Mouse (Mus musculus): ENCODE measurements at regions not wholly inside any gene's neighbourhood (a gene's known extent, or its start where the extent isn't known, plus 50 kb on each side); places are given as distances from the start of the nearest gene placed in this dataset.

DNA sequence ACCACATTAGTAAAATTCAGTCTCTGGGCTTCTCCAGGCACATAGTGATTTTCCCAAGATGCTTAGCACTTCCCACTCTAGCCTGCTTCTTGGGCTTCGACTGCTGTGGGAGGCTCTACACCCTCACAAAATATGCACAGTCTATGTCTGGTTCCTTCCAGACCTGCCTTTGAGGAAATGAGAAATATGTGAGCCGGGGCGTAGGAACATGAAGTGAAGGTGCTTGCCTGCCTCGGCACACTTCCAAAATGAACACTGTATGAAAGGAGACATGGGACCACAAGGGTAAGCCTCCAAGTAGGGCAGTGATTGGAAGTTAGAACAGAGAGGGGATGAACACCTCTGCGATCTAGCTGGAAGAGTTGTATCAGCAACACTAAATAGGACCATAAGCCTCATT, 54.5 kb downstream of the Gm10260 start:
- TF ChIP-seq POLR2A (IDR thresholded peaks at IDR 0.05; ENCODE audit: low read depth, low read length) (no peak), CTCF (IDR thresholded peaks at IDR 0.05; ENCODE audit: borderline replicate concordance, insufficient read depth, low read length) (no peak)
